In genomic region chr1:75359346-75359745, GRCm38 (mm10) we compare ENCODE assay signal across 9 mouse cellular contexts. TPM values are rescaled to one million over a fixed set of nuclear protein-coding genes. Genes with fewer than 3 reads are reported as not detected.
DNase-seq lines count a peak whose midpoint lies in the region; ATAC-seq lines count a peak whose summit lies in the region.
"Had no signal": no experiment of that assay in that cellular context is flagged by ENCODE, and none has a peak within 500 bp of the region (broad histone marks: within the 10 kb centered on the region; RNA-seq: fewer than 3 reads in every experiment).

No protein-coding gene starts in this region.

- no peaks in the 10 kb centered on the region for H3K36me3 ChIP-seq in hindbrain, embryonic 11.5 days (ENCODE audit: control insufficient read depth, insufficient read depth, low read length)

- peaks cover 26% of the 10 kb centered on the region for H3K27me3 ChIP-seq in hindbrain, embryonic 11.5 days (ENCODE audit: control insufficient read depth, insufficient read depth, low read length)

- no peak overlapping the region for H3K9ac ChIP-seq in hindbrain, embryonic 11.5 days (ENCODE audit: low read depth, low read length)

- H3K4me2 ChIP-seq in hindbrain, embryonic 11.5 days (replicated peaks; ENCODE audit: low read depth, low read length) = no peak overlapping the region

- H3K9me3 ChIP-seq in hindbrain, embryonic 11.5 days (ENCODE audit: control insufficient read depth, low read length) = no peaks in the 10 kb centered on the region

- H3K27ac ChIP-seq in hindbrain, embryonic 11.5 days (ENCODE audit: low read depth, low read length) = no peak overlapping the region

- H3K4me1 ChIP-seq in hindbrain, embryonic 11.5 days (replicated peaks; ENCODE audit: control insufficient read depth, insufficient read depth, low read length) = 0 out of 2 replicates have a peak, but pooled peaks cover 6% of the 10 kb centered on the region

- DNase-seq in cerebellum, adult 9-11 months = peak; percentile 40
- DNase-seq in cerebellum, postnatal 14 days = no peak
- DNase-seq in right cerebral cortex, adult 18-20 months = peak; percentile 67
- DNase-seq in right cerebral cortex, postnatal 4 days = no peak
- peak; percentile 36 to 67 for DNase-seq in left cerebral cortex, postnatal 10 days (ENCODE audit: extremely low spot score in 1 of 2, low spot score in 2 of 2)
- DNase-seq in hindbrain, embryonic 11.5 days (ENCODE audit: low spot score) = no peak
- DNase-seq in thymus, postnatal 14 days = no peak
- DNase-seq in adrenal gland, adult (ENCODE audit: inconsistent age in 2 of 2, low spot score in 1 of 2) = no peak
- DNase-seq: midbrain, embryonic 14.5 days had no signal

- no peak for ATAC-seq in hindbrain, embryonic 11.5 days (ENCODE audit: low FRiP score)

- WGBS in hindbrain, embryonic 11.5 days = 73% methylated on average over 13 of the region's 13 CpGs

- H3K4me3 ChIP-seq in hindbrain, embryonic 11.5 days (ENCODE audit: low read depth, low read length) = no peak overlapping the region

- intact Hi-C loops in left cerebral cortex, postnatal 10 days (cut with DNase I) = no loop called here

RNA-seq across cellular contexts. Expression of gene Des, which starts 0.8 kb away (rescaled TPM):
- total RNA-seq in left cerebral cortex, postnatal 10 days (2021) = 1 to 10 TPM; 1.5 TPM
- 2.1 and 2.4 TPM in 2 replicates for polyA plus RNA-seq in hindbrain, embryonic 11.5 days (2014; fragmentation: Nextera tagmentation; extraction: Ambion mirVana)

RNA-seq across cellular contexts. Expression of gene Speg, which starts 15.8 kb away (rescaled TPM):
- total RNA-seq in left cerebral cortex, postnatal 10 days (2021) = 100 to 1,000 TPM; 182 to 186 TPM
- 11.1 and 12.7 TPM in 2 replicates for polyA plus RNA-seq in hindbrain, embryonic 11.5 days (2014; fragmentation: Nextera tagmentation; extraction: Ambion mirVana)

RNA-seq across cellular contexts. Expression of gene Dnpep, which starts 41.6 kb away (rescaled TPM):
- 10 to 100 TPM; 60.6 to 67.1 TPM for total RNA-seq in left cerebral cortex, postnatal 10 days (2021)
- 154 and 165 TPM in 2 replicates for polyA plus RNA-seq in hindbrain, embryonic 11.5 days (2014; fragmentation: Nextera tagmentation; extraction: Ambion mirVana)

Comparison
In these comparisons a context has a peak if more than half of its experiments do, and no peak if none do; other contexts are left out.
1. DNase-seq: peak in cerebellum, adult 9-11 months (single experiment), right cerebral cortex, adult 18-20 months (single experiment) and left cerebral cortex, postnatal 10 days (2 of 2); none in cerebellum, postnatal 14 days (0 of 2), right cerebral cortex, postnatal 4 days (single experiment), hindbrain, embryonic 11.5 days (single experiment), thymus, postnatal 14 days (single experiment) and adrenal gland, adult (0 of 2).